Mouse (Mus musculus) brown adipose tissue, adult 24 weeks (tissue): Measurements from ENCODE around the gene Dip2b. TPM values are rescaled to one million over a fixed set of nuclear protein-coding genes. Genes with fewer than 3 reads are reported as not detected.

Experiments
- H3K27ac ChIP-seq: fragments of 200-500 bp; replicated peaks from 2 replicates; pipeline ENCODE4 v1.5.1; 2012; ENCODE audit warnings: low read depth, mild to moderate bottlenecking, low read length
- H3K4me1 ChIP-seq: fragments of 200-500 bp; 2 replicates; pipeline ENCODE4 v1.6.1; 2012; ENCODE audit warnings: low read length, mixed read lengths; ENCODE audit not compliant: control insufficient read depth, insufficient read depth, insufficient read length
- H3K4me3 ChIP-seq: fragments of 200-500 bp; 2 replicates; pipeline ENCODE4 v1.5.1; 2012; ENCODE audit warnings: low read depth, mild to moderate bottlenecking, low read length, moderate library complexity; ENCODE audit not compliant: insufficient read depth
- polyA plus RNA-seq: library from polyadenylated mRNA; stranded (reverse); fragments of >200 nt; gene quantifications from 2 replicates; pipeline ENCODE4 v1.2.4, GENCODE M21; 2012; ENCODE audit not compliant: missing spikeins, insufficient read depth, insufficient read length

The Dip2b gene
- 3.8 and 4.2 TPM in 2 replicates for polyA plus RNA-seq

DNA sequence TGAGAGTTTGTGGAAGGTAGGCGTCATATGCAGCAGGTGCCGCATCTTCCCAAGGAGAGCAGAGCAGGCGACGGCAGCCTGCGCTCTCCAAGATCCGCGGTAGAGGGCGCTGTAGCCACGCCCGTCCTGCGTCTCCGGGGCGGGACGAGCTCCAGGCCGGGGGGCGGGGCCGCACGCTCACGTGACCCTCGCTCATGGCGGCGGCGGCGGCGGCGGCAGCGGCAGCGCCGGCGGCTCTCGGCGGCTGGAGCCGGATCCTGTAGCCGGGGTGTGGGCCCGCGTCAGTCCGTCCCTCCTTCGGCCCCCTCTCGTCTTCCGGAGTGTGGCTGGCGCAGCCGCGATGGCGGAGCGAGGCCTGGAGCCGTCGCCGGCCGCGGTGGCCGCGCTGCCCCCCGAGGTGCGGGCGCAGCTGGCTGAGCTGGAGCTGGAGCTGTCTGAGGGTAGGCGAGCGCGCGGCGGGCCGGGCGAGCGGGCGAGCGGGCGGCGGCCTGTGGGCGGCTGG is at the start of gene Dip2b:
Dip2b (plus strand) TSS at position 195 of the 502 bp plus-strand sequence.
- H3K4me1 ChIP-seq = peaks cover 7% of the 10 kb centered on the region
- H3K27ac ChIP-seq = peak within 1 kb of the TSS; percentile 66
- peak within 1 kb of the TSS; percentile 78 for H3K4me3 ChIP-seq

DNA sequence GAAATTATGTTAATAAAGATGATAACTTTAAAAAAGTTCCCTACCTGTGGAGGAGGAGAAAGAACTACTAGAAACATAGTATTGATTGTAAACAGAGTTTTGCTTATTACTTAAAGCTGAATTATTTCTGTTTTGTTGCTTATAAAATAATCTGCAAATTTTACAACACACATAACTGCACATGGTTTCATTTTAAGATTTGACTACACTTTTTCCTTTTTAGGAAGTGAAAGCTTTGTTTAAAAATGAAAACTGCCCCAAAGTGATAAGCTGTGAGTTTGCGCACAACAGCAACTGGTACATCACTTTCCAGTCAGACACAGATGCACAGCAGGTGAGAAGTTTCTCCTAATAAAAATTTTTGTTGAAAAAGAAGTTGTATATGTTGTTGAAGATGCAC is 45.4 kb upstream of the Dip2b start:
- Histone ChIP-seq H3K4me1 (no peaks in the 10 kb centered on the region), H3K27ac (no peak overlapping the region), H3K4me3 (no peak overlapping the region)

DNA sequence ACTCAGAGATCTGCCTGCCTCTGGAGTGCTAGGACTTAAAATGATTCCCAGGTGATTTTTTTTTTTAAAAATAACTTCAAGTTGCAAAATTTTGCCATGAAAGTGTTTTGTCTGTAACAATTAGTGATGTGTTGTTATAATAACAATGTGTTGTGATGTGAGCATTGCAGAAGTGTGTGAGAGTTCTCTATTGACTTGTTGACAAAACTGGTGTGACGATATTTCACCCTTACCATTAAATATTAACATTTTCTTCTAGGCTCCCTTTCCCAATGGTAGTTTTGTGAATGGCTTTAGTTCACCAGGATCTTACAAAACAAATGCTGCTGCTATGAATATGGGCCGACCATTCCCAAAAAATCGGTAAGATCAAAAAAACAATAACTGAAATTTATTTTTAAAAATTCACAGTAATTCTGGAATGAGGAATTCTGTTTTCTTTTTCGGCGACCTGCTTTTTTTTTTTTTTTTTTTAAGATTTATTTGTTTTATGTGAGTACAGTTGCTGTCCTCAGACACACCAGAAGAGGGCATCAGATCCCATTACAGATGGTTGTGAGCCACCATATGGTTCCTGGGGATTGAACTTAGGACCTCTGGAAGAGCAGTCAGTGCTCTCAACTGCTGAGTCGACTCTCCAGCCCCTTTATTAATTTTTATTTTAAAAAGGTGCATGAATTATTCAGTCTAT is 41.2 kb upstream of the Dip2b start:
- Histone ChIP-seq H3K27ac (no peak overlapping the region), H3K4me3 (no peak overlapping the region), H3K4me1 (no peaks in the 10 kb centered on the region)

DNA sequence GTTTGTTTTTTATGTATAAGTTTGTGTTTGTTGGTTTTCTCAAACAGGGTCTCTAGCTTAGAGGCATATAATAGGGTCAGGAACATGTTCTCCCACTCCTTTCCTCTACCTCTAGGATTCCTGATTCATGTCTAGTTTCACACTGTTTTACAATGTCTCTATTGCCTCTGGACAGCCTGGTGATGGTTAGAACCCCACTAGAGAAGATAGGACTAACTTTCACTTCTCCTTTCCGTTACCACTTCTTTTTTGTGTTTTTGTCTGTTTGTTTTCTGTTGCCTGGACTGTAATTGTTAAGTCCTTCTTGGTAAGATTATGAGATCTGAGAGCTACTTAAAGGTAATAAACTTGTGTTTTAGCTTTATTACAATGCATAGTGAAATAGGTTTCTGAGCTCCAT is 39.1 kb upstream of the Dip2b start:
- H3K27ac ChIP-seq = no peak overlapping the region
- H3K4me1 ChIP-seq = no peaks in the 10 kb centered on the region
- H3K4me3 ChIP-seq = no peak overlapping the region

DNA sequence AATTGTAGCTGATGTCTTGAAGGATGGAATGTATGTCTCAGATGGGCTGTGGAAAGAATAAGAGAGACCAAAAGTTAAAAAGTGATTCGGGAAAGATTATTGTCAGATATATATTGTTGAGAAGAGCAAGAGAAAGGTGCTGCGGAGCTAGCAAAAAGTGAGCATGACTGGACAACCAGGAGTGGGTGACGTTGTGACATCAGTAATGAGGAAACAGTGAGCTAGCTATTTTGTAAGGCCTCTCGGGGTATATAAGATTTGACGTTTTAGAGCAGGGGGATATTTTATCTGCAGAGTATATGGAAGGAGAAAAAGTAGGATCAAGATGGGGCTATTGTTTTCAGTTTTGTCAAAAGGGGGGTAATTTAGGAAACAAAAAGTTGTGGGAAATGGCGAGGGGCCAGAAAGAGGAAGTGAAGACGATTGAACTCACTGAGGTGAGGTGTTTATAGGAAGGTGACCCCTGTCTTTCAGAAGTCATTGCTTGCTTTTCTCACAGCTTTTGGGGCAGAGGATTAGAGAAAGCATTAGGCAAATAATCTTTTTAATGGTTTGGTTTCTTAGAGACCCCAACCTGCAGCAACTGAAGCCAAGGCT is 33.7 kb upstream of the Dip2b start:
- Histone ChIP-seq H3K4me1 (no peaks in the 10 kb centered on the region), H3K4me3 (no peak overlapping the region), H3K27ac (no peak overlapping the region)

- Histone ChIP-seq H3K4me3 (no peak overlapping the region), H3K27ac (no peak overlapping the region), H3K4me1 (no peaks in the 10 kb centered on the region)
Measured at GRCm38 (mm10) chr15:100006180-100006579, 32.3 kb upstream of the Dip2b start.

DNA sequence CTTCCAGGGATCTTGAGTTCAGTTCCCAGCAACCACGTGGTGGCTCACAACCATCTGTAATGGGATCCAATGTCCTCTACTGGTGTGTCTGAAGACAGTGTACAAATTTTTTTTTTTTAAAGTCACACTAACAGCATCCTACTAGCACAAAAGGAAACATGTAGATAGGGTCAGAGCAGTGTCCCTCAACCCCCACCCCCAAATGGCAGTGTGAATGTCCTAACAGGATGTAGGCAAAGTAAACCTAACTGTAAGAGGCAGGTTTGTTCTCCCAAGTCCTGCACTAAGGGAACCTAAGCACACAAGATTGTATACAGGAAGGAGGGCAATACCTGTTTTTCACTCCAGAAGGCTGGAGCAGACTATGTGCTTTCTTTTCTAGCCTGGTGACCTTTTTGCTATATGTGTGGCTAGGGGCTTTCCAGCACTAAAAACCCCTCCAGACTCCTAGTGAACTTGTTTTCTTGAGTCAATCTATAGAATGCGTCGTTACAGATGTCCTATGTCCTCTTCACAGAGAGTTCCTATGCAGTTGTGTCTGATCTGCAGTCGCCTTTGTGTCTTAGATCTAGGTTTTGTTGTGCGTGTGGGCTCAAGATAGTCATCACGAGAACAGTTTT is 20.1 kb upstream of the Dip2b start:
- no peaks in the 10 kb centered on the region for H3K4me1 ChIP-seq
- H3K27ac ChIP-seq = no peak overlapping the region
- H3K4me3 ChIP-seq = no peak overlapping the region

DNA sequence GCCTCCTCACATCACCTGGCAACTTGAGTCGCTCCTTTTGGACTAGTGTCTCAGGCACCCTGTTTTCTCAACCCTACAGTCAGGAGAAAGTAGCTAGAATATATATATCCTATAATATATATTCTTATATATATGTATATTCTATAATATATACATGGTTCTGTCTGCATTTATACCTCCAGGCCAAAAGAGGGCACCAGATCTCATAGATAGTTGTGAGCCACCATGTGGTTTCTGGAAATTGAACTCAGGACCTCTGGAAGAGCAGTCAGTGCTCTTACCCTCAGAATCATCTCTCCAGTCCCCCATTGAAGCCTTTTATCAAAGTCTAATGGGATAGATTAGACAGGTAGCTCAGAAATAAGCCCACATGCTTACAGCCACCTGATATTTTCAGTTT is 17.3 kb upstream of the Dip2b start:
- H3K4me3 ChIP-seq = no peak overlapping the region
- no peak overlapping the region for H3K27ac ChIP-seq
- no peaks in the 10 kb centered on the region for H3K4me1 ChIP-seq

DNA sequence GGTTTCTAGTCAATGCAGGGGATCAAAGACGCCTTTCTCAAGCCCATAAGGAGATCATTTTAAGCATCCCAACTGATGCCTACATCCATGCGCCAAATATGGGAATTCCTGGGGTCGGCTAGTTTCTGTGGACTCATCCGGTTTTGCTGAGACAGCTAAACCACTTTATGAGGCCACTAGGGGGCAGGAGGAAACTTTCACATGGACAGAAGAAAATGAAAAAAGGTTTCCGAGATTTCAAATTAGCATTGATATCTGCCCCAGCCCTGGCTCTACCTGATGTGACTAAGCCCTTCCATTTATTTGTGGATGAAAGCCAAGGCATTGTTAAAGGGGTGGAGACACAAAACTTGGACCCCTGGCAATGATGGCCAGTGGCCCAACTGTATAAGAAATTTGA is 15.5 kb upstream of the Dip2b start:
- Histone ChIP-seq H3K27ac (no peak overlapping the region), H3K4me3 (no peak overlapping the region), H3K4me1 (no peaks in the 10 kb centered on the region)

DNA sequence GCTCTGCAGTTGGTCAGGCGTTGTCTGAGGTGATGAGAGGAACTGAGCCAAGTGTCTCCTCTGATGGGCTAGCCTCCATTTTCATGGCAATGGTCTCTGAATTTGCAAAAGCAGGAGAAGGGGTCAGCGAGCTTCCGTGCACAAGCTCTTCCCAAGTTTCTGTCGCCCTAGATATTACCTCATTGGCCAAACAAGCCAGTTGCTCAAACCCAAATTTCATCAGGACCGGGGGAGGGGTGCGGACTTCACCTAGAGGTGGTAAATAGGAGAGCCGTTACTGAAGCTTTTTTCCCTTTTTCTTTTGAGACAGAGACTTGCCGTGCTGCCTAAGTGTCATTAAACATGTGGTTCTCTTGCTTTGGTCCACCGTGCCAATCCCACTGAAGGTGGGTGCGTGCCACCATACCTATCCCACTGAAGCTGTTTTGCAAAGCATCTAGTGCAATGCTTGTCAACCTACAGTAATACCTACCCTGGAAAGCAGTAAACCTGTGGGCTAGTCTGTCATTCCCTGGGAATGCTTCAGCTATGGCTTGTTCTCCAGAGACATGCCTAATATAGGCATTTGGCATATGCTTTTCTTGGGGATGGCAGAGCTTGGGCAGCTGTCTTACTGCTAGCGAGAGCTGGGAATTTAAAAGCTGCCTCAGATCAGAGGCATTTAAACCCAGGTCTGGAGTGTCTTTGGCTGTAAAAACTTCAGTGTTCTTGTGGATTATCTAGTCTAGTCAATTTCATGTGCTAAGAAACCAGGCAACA is 13.2 kb upstream of the Dip2b start:
- no peak overlapping the region for H3K27ac ChIP-seq
- no peak overlapping the region for H3K4me3 ChIP-seq
- H3K4me1 ChIP-seq = no peaks in the 10 kb centered on the region

GRCm38 (mm10) chr15:100028133-100028532 is 10.3 kb upstream of the Dip2b start:
- Histone ChIP-seq H3K4me3 (no peak overlapping the region), H3K27ac (no peak overlapping the region), H3K4me1 (no peaks in the 10 kb centered on the region)

GRCm38 (mm10) chr15:100029497-100029896 is 9.0 kb upstream of the Dip2b start:
- H3K27ac ChIP-seq = no peak overlapping the region
- H3K4me1 ChIP-seq = no peaks in the 10 kb centered on the region
- no peak overlapping the region for H3K4me3 ChIP-seq

GRCm38 (mm10) chr15:100029900-100030299 is 8.6 kb upstream of the Dip2b start:
- H3K4me3 ChIP-seq = no peak overlapping the region

GRCm38 (mm10) chr15:100032546-100032945 is 5.9 kb upstream of the Dip2b start:
- H3K4me3 ChIP-seq = no peak overlapping the region
- H3K4me1 ChIP-seq = no peaks in the 10 kb centered on the region
- no peak overlapping the region for H3K27ac ChIP-seq

More at GRCm38 (mm10) chr15:100029900-100030299, 8.6 kb upstream of the Dip2b start:
- no peaks in the 10 kb centered on the region for H3K4me1 ChIP-seq
- no peak overlapping the region for H3K27ac ChIP-seq
